Comparison of ENCODE assay signal across 8 mouse cellular contexts in genomic region chr2:165233491-165234290, GRCm38 (mm10). TPM values are rescaled to one million over a fixed set of nuclear protein-coding genes. Genes with fewer than 3 reads are reported as not detected.
DNase-seq lines count a peak whose midpoint lies in the region; ATAC-seq and TF ChIP-seq lines count a peak whose summit lies in the region.

No protein-coding gene starts in this region.

- peaks cover 99% of the 10 kb centered on the region for H3K27me3 ChIP-seq in embryonic facial prominence, embryonic 13.5 days
- peaks cover 98% of the 10 kb centered on the region for H3K27me3 ChIP-seq in heart, embryonic 14.5 days (ENCODE audit: control insufficient read depth, insufficient read depth, low read length)
- H3K27me3 ChIP-seq in lung, embryonic 16.5 days (ENCODE audit: control insufficient read depth, insufficient read depth, low read depth, low read length): peaks cover 80% of the 10 kb centered on the region

- no peak for TF ChIP-seq POLR2A in olfactory bulb, adult 2 months (IDR thresholded peaks at IDR 0.05; ENCODE audit: insufficient read depth, low read depth, low read length)

- TF ChIP-seq CTCF in olfactory bulb, adult 2 months (IDR thresholded peaks at IDR 0.05; ENCODE audit: insufficient read depth, low read depth, low read length): peak; percentile 63

- H3K9ac ChIP-seq in embryonic facial prominence, embryonic 13.5 days: peak overlapping the region; percentile 73
- peak overlapping the region; percentile 62 for H3K9ac ChIP-seq in heart, embryonic 14.5 days (ENCODE audit: low read length)
- peak overlapping the region; percentile 67 for H3K9ac ChIP-seq in lung, embryonic 16.5 days (ENCODE audit: low read length)

- H3K27ac ChIP-seq in embryonic facial prominence, embryonic 13.5 days: no peak overlapping the region
- no peak overlapping the region for H3K27ac ChIP-seq in heart, embryonic 14.5 days (replicated peaks in 1 of 2; ENCODE audit: control insufficient read depth in 1 of 2, insufficient read depth in 1 of 2, low read depth in 2 of 2, low read length in 2 of 2)
- no peak overlapping the region for H3K27ac ChIP-seq in lung, embryonic 16.5 days (ENCODE audit: low read length)
- peak overlapping the region; percentile 87 for H3K27ac ChIP-seq in olfactory bulb, adult 2 months (ENCODE audit: insufficient read depth, low read depth, low read length)

- no peaks in the 10 kb centered on the region for H3K9me3 ChIP-seq in embryonic facial prominence, embryonic 13.5 days
- H3K9me3 ChIP-seq in heart, embryonic 14.5 days (ENCODE audit: control insufficient read depth, low read length): no peaks in the 10 kb centered on the region
- no peaks in the 10 kb centered on the region for H3K9me3 ChIP-seq in lung, embryonic 16.5 days (ENCODE audit: control insufficient read depth, low read length)

- 2% methylated on average over 79 of the region's 82 CpGs for WGBS in embryonic facial prominence, embryonic 13.5 days
- WGBS in heart, embryonic 14.5 days: 2% methylated on average over 74 of the region's 82 CpGs
- under 1% methylated on average over 75 of the region's 82 CpGs for WGBS in lung, embryonic 16.5 days
- under 1% methylated on average over 82 of the region's 82 CpGs for WGBS in olfactory bulb, adult 2 months

- peaks cover 21% of the 10 kb centered on the region for H3K4me1 ChIP-seq in embryonic facial prominence, embryonic 13.5 days
- peaks cover 0 to 18% of the 10 kb centered on the region in 2 experiments; a peak in 3 of 4 replicates for H3K4me1 ChIP-seq in heart, embryonic 14.5 days (ENCODE audit: control insufficient read depth in 2 of 2, insufficient read depth in 2 of 2, low read length in 2 of 2)
- peaks cover 14% of the 10 kb centered on the region for H3K4me1 ChIP-seq in lung, embryonic 16.5 days (replicated peaks; ENCODE audit: control insufficient read depth, insufficient read depth, low read length)
- peaks cover 41% of the 10 kb centered on the region for H3K4me1 ChIP-seq in olfactory bulb, adult 2 months (ENCODE audit: control insufficient read depth, insufficient read depth, low read length)

- H3K36me3 ChIP-seq in embryonic facial prominence, embryonic 13.5 days: no peaks in the 10 kb centered on the region
- H3K36me3 ChIP-seq in heart, embryonic 14.5 days (ENCODE audit: control insufficient read depth, insufficient read depth, low read length): no peaks in the 10 kb centered on the region
- no peaks in the 10 kb centered on the region for H3K36me3 ChIP-seq in lung, embryonic 16.5 days (ENCODE audit: control insufficient read depth, insufficient read depth, low read length)

- DNase-seq in CD4-positive helper T cell, adult 2 months (ENCODE audit: low read depth, low spot score): peak; percentile 25
- DNase-seq in adrenal gland, postnatal 25 days: peak; percentile 79
- DNase-seq in kidney, postnatal 14 days: peak; percentile 54
- peak; percentile 76 for DNase-seq in thymus, postnatal 4 days

- peak overlapping the region; percentile 99 for H3K4me2 ChIP-seq in embryonic facial prominence, embryonic 13.5 days
- peak overlapping the region; percentile 96 for H3K4me2 ChIP-seq in heart, embryonic 14.5 days (ENCODE audit: low read length)
- peak overlapping the region; percentile 80 for H3K4me2 ChIP-seq in lung, embryonic 16.5 days (ENCODE audit: low read depth, low read length)

- H3K4me3 ChIP-seq in embryonic facial prominence, embryonic 13.5 days: peak overlapping the region; percentile 63
- peak overlapping the region; percentile 49 to 59 for H3K4me3 ChIP-seq in heart, embryonic 14.5 days (ENCODE audit: control insufficient read depth in 1 of 2, insufficient read depth in 1 of 2, low read depth in 1 of 2, low read length in 2 of 2)
- peak overlapping the region; percentile 53 for H3K4me3 ChIP-seq in lung, embryonic 16.5 days (ENCODE audit: low read length)
- H3K4me3 ChIP-seq in olfactory bulb, adult 2 months (ENCODE audit: insufficient read depth, low read depth, low read length): peak overlapping the region; percentile 99

- no peak for ATAC-seq in embryonic facial prominence, embryonic 13.5 days (ENCODE audit: insufficient number of reproducible peaks, insufficient read depth, low FRiP score, low TSS enrichment, low read depth)
- no peak for ATAC-seq in heart, embryonic 14.5 days (ENCODE audit: insufficient number of reproducible peaks, insufficient read depth, low FRiP score, low read depth)
- 0 out of 2 replicates have a peak, but pooled peaks have one; percentile 24 for ATAC-seq in lung, embryonic 16.5 days (ENCODE audit: low read depth)

RNA-seq across cellular contexts. Expression of gene Cdh22, which starts 1.0 kb away (rescaled TPM):
- 0.57 and 1.2 TPM in 2 replicates for total RNA-seq in adrenal gland, postnatal 25 days (2021)
- 1.0 and 1.1 TPM in 2 replicates for polyA plus RNA-seq in embryonic facial prominence, embryonic 13.5 days (2015; fragmentation: Nextera tagmentation; extraction: Ambion mirVana)
- 0.11 TPM in 1 of 2 replicates, not detected in the other for polyA plus RNA-seq in heart, embryonic 14.5 days (2014; fragmentation: Nextera tagmentation; extraction: Ambion mirVana)
- 0.67 and 0.88 TPM in 2 replicates for polyA plus RNA-seq in lung, embryonic 16.5 days (2015; fragmentation: Nextera tagmentation; extraction: Ambion mirVana)
- not detected in 2 replicates for polyA plus RNA-seq in olfactory bulb, adult 2 months (2012; ENCODE audit: insufficient read depth, insufficient read length, low replicate concordance, missing spikeins)

RNA-seq across cellular contexts. Expression of gene Slc35c2, which starts 54.0 kb away (rescaled TPM):
- 53.0 and 62.2 TPM in 2 replicates for total RNA-seq in adrenal gland, postnatal 25 days (2021)
- polyA plus RNA-seq in embryonic facial prominence, embryonic 13.5 days (2015; fragmentation: Nextera tagmentation; extraction: Ambion mirVana): 49.0 and 50.2 TPM in 2 replicates
- 34.0 and 38.0 TPM in 2 replicates for polyA plus RNA-seq in heart, embryonic 14.5 days (2014; fragmentation: Nextera tagmentation; extraction: Ambion mirVana)
- polyA plus RNA-seq in lung, embryonic 16.5 days (2015; fragmentation: Nextera tagmentation; extraction: Ambion mirVana): 47.9 and 48.0 TPM in 2 replicates
- polyA plus RNA-seq in olfactory bulb, adult 2 months (2012; ENCODE audit: insufficient read depth, insufficient read length, low replicate concordance, missing spikeins): not detected in 2 replicates

Comparison
In these comparisons a context has a peak if more than half of its experiments do, and no peak if none do; other contexts are left out.
1. DNase-seq: peak in every context shown above with its lines; median percentile 79 in adrenal gland, postnatal 25 days; 76 in thymus, postnatal 4 days; 54 in kidney, postnatal 14 days; 25 in CD4-positive helper T cell, adult 2 months.
2. RNA of gene Cdh22, which starts 1.0 kb away (polyA plus RNA-seq): not detected in olfactory bulb, adult 2 months; 1.0 to 1.1 TPM in embryonic facial prominence, embryonic 13.5 days, 0.67 to 0.88 TPM in lung, embryonic 16.5 days and 0.11 TPM in heart, embryonic 14.5 days; every median in the first group is over 10 times any median in the second.
3. RNA of gene Slc35c2, which starts 54.0 kb away (polyA plus RNA-seq): 49.0 to 50.2 TPM in embryonic facial prominence, embryonic 13.5 days, 47.9 to 48.0 TPM in lung, embryonic 16.5 days and 34.0 to 38.0 TPM in heart, embryonic 14.5 days; not detected in olfactory bulb, adult 2 months; every median in the first group is over 10 times any median in the second.
4. Peak in every context shown above with its lines, with median percentiles within 50 percentile points of each other: H3K4me2 ChIP-seq, H3K4me3 ChIP-seq and H3K9ac ChIP-seq.